Mouse (Mus musculus): ENCODE measurements around the gene Cyp27b1.
"Not testable (repeated sequence)": the region's sequence is repeated elsewhere in the genome, so short reads cannot be mapped to it uniquely, and the experiment has no call there.

The Cyp27b1 gene

GRCm38 (mm10) chr10:127071203-127071602, 23.2 kb downstream of the Cyp27b1 start:
- Histone ChIP-seq H3K27me3 (ENCODE audit: control insufficient read depth, insufficient read depth, low read length, poor library complexity, severe bottlenecking) (no peaks in the 10 kb centered on the region), H3K36me3 (ENCODE audit: control insufficient read depth, insufficient read depth, low read length, poor library complexity, severe bottlenecking) (0 out of 2 replicates have a peak, but pooled peaks cover 5% of the 10 kb centered on the region)
- DNase-seq (ENCODE audit: low read depth, low spot score): no peak

- not testable (repeated sequence) for H3K27me3 ChIP-seq (ENCODE audit: control insufficient read depth, insufficient read depth, low read length, poor library complexity, severe bottlenecking); DNase-seq (ENCODE audit: low read depth, low spot score); H3K36me3 ChIP-seq (ENCODE audit: control insufficient read depth, insufficient read depth, low read length, poor library complexity, severe bottlenecking)
Observed at GRCm38 (mm10) chr10:127072270-127072669, 24.2 kb downstream of the Cyp27b1 start.

GRCm38 (mm10) chr10:127072969-127073368, 24.9 kb downstream of the Cyp27b1 start:
- H3K27me3 ChIP-seq (ENCODE audit: control insufficient read depth, insufficient read depth, low read length, poor library complexity, severe bottlenecking); DNase-seq (ENCODE audit: low read depth, low spot score); H3K36me3 ChIP-seq (ENCODE audit: control insufficient read depth, insufficient read depth, low read length, poor library complexity, severe bottlenecking): not testable (repeated sequence)

- DNase-seq (ENCODE audit: low read depth, low spot score): no peak
- no peaks in the 10 kb centered on the region for H3K27me3 ChIP-seq (ENCODE audit: control insufficient read depth, insufficient read depth, low read length, poor library complexity, severe bottlenecking)
- peaks cover 4% of the 10 kb centered on the region; the same call in 1 of the 2 replicates for H3K36me3 ChIP-seq (ENCODE audit: control insufficient read depth, insufficient read depth, low read length, poor library complexity, severe bottlenecking)
Observed at GRCm38 (mm10) chr10:127073981-127074380, 25.9 kb downstream of the Cyp27b1 start.

GRCm38 (mm10) chr10:127075080-127075479, 27.0 kb downstream of the Cyp27b1 start, which contains the start of gene Agap2:
Agap2 (plus strand) TSS chr10:127075284.
- Histone ChIP-seq H3K27me3 (ENCODE audit: control insufficient read depth, insufficient read depth, low read length, poor library complexity, severe bottlenecking) (no peaks in the 10 kb centered on the region), H3K36me3 (ENCODE audit: control insufficient read depth, insufficient read depth, low read length, poor library complexity, severe bottlenecking) (peaks cover 9% of the 10 kb centered on the region; the same call in 1 of the 2 replicates)
- DNase-seq (ENCODE audit: low read depth, low spot score): peak; percentile 87

- peak; percentile 16 for DNase-seq (ENCODE audit: low read depth, low spot score)
- no peaks in the 10 kb centered on the region for H3K27me3 ChIP-seq (ENCODE audit: control insufficient read depth, insufficient read depth, low read length, poor library complexity, severe bottlenecking)
- peaks cover 11% of the 10 kb centered on the region; the same call in 1 of the 2 replicates for H3K36me3 ChIP-seq (ENCODE audit: control insufficient read depth, insufficient read depth, low read length, poor library complexity, severe bottlenecking)
Observed at GRCm38 (mm10) chr10:127075651-127076050, 27.6 kb downstream of the Cyp27b1 start.

- no peaks in the 10 kb centered on the region for H3K27me3 ChIP-seq (ENCODE audit: control insufficient read depth, insufficient read depth, low read length, poor library complexity, severe bottlenecking)
- peak; percentile 83 for DNase-seq (ENCODE audit: low read depth, low spot score)
- H3K36me3 ChIP-seq (ENCODE audit: control insufficient read depth, insufficient read depth, low read length, poor library complexity, severe bottlenecking): peaks cover 11% of the 10 kb centered on the region; the same call in 1 of the 2 replicates
Observed at GRCm38 (mm10) chr10:127076082-127076481, 28.0 kb downstream of the Cyp27b1 start.

GRCm38 (mm10) chr10:127077515-127077914, 29.5 kb downstream of the Cyp27b1 start:
- Histone ChIP-seq H3K27me3 (ENCODE audit: control insufficient read depth, insufficient read depth, low read length, poor library complexity, severe bottlenecking) (no peaks in the 10 kb centered on the region), H3K36me3 (ENCODE audit: control insufficient read depth, insufficient read depth, low read length, poor library complexity, severe bottlenecking) (peaks cover 11% of the 10 kb centered on the region)
- no peak for DNase-seq (ENCODE audit: low read depth, low spot score)

GRCm38 (mm10) chr10:127078001-127078676, 30.1 kb downstream of the Cyp27b1 start:
- Histone ChIP-seq H3K36me3 (ENCODE audit: control insufficient read depth, insufficient read depth, low read length, poor library complexity, severe bottlenecking) (peaks cover 13% of the 10 kb centered on the region), H3K27me3 (ENCODE audit: control insufficient read depth, insufficient read depth, low read length, poor library complexity, severe bottlenecking) (no peaks in the 10 kb centered on the region)
- no peak for DNase-seq (ENCODE audit: low read depth, low spot score)

- H3K27me3 ChIP-seq (ENCODE audit: control insufficient read depth, insufficient read depth, low read length, poor library complexity, severe bottlenecking): no peaks in the 10 kb centered on the region
- no peak for DNase-seq (ENCODE audit: low read depth, low spot score)
Observed at GRCm38 (mm10) chr10:127078677-127079575, 30.9 kb downstream of the Cyp27b1 start.

GRCm38 (mm10) chr10:127079665-127080391, 31.8 kb downstream of the Cyp27b1 start:
- peaks cover 13% of the 10 kb centered on the region for H3K36me3 ChIP-seq (ENCODE audit: control insufficient read depth, insufficient read depth, low read length, poor library complexity, severe bottlenecking)
- no peaks in the 10 kb centered on the region for H3K27me3 ChIP-seq (ENCODE audit: control insufficient read depth, insufficient read depth, low read length, poor library complexity, severe bottlenecking)
- no peak for DNase-seq (ENCODE audit: low read depth, low spot score)

More at GRCm38 (mm10) chr10:127078677-127079575, 30.9 kb downstream of the Cyp27b1 start:
- H3K36me3 ChIP-seq (ENCODE audit: control insufficient read depth, insufficient read depth, low read length, poor library complexity, severe bottlenecking): peaks cover 13% of the 10 kb centered on the region

- Histone ChIP-seq H3K36me3 (ENCODE audit: control insufficient read depth, insufficient read depth, low read length, poor library complexity, severe bottlenecking) (peaks cover 13% of the 10 kb centered on the region), H3K27me3 (ENCODE audit: control insufficient read depth, insufficient read depth, low read length, poor library complexity, severe bottlenecking) (no peaks in the 10 kb centered on the region)
- no peak for DNase-seq (ENCODE audit: low read depth, low spot score)
Observed at GRCm38 (mm10) chr10:127080901-127081780, 33.1 kb downstream of the Cyp27b1 start.

GRCm38 (mm10) chr10:127081996-127082620, 34.1 kb downstream of the Cyp27b1 start:
- Histone ChIP-seq H3K36me3 (ENCODE audit: control insufficient read depth, insufficient read depth, low read length, poor library complexity, severe bottlenecking) (peaks cover 13% of the 10 kb centered on the region), H3K27me3 (ENCODE audit: control insufficient read depth, insufficient read depth, low read length, poor library complexity, severe bottlenecking) (no peaks in the 10 kb centered on the region)

More at GRCm38 (mm10) chr10:127081996-127082620, 34.1 kb downstream of the Cyp27b1 start:
- no peak for DNase-seq (ENCODE audit: low read depth, low spot score)

All from splenic B cell, adult 2 months (primary cell).